Mouse (Mus musculus): ENCODE measurements around the gene Ssr1.

Ssr1 gene

DNA sequence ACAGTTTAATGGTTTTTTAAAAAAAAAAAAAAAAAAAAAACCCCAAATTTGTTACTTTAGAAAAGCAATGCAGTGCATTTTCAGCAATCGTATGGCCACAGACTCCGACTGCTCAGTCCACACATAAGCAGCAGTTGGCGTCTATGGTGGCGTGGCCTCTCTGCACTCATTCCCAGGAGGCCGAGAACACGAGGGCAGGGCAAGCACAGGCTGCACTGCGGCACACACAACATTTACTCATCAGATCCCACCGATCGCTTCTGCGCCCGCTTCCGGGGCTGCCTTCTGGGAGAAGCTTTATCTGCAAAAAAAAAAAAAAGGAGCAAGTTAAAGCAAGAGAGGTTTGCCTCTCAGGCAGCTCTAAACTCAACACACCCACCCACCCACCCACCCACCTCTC lies 14.5 kb downstream of the Ssr1 start:
- no peak for DNase-seq

DNA sequence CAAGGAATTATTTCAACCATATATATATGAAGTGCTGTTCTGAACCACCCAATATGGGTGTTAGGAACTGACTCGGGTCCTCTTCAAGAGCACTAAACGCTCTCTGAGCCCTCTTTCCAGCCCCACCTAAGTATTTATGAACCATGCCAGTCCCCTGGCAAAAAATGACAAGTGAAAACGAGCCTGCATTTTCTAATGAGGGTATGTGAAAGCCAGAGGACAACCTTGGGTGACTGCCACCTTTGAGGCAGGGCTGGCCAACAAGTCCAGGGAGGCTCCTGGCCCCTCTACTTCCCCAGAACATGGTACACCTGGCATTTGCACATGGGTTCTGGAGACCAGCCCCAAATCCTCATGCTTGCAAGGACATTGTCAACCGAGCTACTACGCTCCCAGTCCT lies 19.3 kb downstream of the Ssr1 start:
- no peak for DNase-seq

DNA sequence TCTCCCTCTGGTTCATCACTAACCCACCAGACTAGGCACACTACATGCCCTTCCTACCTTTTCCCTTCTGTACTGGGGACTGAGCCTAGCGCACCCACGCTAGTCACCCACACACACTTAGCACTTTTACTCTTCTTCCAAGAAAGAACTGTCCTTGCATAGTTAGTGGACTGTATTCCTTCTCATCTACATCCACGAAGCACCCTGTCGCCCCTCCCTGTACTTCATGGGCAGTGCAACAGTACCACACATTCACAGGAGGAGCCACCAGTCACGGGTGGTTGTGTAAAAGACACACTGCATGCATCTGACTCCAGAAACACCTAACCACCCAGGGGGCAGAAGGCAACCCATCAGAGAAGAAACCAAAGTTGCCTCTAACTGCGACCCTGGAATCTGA lies 20.0 kb downstream of the Ssr1 start:
- DNase-seq: no peak

DNA sequence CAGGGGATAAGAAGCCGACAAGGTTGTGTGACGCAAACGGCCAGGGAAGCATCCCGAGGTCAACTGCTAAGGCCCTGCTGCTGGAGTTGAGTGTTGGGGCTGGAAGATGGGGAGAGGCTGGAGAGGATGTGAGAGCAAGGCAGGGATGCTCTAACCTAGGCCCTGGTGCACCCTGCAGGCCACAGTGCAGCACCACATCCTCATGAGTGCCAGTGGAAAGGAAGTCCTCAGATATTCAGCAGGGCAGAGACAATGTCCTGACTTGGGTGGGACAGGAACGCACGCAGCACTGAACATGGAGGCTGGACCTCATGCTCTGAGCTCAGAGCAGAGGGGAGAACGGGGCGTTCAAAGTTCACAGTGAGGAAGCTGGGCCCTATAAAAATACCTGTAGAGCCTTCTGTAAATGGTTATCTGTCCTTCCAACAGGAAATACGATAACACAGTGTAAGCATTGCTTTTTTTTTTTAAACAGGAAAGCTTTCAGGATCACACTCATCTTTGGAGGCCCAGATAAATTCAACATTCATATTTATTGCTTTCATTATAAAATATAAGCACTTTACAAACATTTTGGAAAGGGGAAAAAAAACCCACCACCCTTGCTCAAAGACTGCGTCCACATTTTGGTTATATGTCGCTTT lies 23.0 kb downstream of the Ssr1 start:
- DNase-seq: no peak

DNA sequence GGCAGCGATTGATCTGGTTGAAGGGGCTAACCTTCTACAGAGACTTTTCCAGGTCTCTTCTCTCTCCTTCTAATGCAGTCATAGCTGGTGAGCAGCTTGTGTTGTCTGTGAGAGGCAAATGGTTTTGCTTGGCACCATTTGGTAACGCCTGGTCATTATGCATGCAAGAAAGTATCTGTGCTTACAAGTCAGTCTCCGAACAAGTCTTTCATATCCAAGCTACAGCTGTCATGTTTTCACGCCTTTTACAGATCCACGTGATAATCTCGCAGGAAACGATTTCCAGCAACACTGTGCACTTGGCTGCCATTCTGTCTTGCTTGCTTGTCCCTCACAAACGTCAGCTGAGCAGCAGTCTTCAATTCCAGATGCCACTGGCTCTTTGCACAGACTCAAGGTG lies 24.0 kb downstream of the Ssr1 start:
- no peak for DNase-seq

DNA sequence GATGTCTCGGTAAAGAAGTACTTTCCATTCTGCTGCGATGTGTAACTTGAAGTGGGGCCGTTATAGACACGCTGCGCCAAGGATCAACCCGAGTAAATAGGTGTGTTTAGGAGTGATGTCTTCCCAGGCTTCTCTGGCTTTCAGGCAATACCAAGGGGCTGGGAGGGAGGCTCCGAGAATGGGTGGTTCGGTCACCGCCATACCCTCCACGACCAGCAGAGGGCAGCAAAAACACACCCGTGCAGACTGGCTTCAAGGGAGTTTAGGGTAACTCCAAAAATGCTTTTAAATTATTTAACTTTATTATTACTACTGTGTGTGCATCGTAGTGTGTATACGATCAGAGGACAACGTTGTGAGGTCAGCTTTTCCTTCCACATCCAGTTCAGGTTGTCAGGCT lies 24.7 kb downstream of the Ssr1 start:
- peak; percentile 66 to 89 for DNase-seq

DNA sequence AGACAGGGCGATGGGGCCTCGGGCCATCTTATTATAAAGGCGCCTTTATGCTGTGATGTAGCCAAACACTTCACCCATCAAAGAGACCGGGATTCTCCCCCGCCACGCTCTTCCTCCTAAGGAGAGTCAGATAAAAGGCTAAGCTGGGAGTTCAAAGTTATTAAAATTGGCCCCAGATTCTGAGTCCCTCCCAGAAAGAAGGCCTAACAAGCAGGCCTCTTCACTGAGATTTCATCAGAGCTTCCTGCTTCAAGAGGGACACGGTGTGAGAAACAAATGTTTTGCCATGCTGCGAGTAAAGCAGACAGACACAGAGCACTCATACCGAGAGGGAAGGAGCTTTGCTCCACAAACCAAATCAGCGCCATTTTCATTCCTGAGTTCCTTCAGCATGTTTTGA lies 26.5 kb downstream of the Ssr1 start:
- no peak for DNase-seq

DNA sequence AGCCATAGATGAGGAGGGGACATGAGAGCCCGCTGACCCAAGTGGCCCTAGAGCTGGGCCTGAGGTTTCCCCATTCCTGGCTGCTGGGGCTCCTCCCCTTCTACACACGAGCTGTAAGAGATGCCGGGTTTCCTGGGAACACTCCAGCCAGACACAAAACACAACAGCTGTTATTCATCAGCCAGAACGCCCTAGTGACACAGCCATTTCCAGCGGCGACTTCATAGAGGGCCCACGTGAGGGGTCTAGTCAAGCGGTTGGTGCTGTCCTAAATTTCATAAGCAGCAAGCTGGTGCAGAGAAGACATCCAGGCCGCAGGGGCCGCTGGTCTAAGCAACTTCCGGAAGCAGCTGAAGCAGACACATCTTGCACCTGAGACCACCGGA lies 27.0 kb downstream of the Ssr1 start:
- DNase-seq: no peak

DNA sequence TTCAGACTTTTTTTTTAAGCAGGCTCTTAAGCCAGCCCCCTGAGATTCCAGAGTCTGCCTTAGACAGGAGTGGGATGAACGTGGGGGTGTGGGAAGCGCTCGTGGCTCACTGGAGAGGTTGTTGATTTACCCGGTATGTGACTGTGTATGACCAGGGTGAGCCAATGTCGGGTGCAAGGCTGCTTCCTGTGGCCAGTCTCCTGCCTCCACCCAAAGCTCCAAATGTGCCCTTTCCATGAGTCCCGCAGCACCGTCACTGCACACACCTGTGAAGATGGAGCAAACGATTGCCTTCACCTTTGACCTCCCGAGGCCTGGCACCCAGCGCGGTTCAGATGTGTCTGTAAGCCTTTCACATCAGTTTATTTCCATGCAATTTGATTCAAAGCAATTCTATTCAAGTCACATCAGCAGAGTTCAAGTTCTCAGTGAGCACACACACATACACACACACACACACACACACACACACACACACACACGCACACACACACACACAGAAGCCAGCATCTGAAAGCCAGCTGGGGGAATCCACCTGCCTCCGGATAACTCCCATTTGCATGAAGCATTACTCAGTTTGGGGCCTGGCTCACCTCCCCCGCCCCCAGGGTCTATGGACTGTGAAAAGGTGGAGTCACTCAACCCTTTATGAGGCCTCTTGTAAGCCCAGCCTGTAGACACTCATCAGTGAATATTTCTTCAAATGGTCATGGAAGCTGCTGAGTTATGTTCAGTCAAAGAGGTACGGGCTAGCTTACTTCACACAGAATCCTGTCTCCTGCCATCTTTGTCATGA lies 27.6 kb downstream of the Ssr1 start:
- no peak for DNase-seq

DNA sequence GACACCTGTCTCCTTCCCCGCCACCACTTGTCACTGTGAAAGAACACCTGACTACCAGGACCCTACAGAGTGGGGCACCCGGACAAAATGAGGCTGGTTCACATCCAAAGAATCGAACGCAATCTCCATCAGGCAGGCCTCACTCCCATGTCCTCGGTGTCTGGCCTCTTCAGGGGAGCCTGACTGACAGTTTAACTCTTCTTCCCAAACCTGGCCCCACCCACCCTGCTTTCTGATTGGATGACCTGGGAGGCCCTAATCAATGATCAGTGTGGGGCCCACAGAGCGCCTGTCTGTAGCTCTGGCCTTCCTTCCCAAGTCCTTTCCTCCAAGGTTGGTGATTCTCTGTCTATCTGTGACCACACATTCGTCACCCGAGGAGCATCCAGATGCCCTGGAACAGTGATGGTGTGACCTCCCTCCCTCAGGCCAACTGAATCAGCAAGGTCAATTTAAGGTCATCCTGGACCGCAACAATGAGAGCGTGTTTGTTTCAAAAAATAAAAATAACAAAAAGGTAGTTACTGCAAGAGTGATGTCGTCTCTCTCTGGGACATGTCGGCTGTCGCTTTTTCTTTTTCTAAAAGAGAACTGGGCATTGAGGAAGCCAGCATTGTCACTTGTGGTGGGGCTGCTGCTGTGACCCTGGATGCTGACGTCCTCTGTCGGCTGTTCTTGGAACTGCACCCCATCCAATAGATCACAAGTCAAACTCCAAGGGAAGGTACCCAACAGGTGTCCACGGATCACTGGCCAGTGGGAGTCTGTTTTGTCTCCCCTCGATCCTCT lies 28.7 kb downstream of the Ssr1 start:
- no peak for DNase-seq

DNA sequence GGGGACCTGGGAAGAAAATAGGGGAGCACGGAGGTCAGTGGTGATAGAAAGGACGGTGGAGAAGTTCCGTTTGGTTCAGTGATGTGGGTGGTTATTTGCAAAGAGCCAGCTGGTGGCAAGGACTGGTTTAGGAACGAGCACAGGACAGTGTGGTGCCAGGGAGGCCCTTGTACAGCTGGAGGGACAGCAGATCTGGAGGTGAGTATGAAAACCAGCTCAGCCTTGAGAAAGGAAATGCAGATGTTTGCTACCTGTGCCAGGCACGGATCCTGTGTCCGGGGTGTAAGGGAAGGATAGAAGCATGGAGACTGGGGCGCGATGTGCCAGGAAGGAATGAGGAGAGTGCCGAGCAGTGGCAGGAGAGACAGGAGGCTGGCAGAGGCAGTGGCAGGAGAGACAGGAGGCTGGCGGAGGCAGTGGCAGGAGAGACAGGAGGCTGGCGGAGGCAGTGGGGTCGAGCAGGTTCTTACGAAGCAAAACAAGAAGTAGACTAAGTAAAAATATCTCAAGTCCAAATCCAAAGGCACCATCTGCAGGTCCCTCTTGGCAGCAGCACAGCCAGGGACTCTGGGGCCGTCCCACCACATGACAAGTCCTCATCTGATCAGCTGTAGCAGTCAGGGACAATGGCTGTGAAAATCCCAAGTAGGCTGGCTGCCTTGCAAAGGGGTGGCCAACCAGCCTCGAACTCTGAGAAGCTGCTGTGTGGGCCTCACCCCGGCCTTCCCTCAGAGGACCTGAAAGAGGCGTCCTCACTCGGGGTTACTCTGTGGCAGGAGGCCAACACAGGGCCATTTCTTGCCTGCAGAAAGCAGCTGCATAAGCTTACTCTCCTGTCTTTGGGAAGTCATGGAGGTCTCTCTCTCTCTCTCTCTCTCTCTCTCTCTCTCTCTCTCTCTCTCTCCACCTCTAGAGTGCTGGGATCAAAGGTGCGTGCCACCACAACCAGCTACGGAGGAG lies 29.6 kb downstream of the Ssr1 start:
- no peak for DNase-seq

DNA sequence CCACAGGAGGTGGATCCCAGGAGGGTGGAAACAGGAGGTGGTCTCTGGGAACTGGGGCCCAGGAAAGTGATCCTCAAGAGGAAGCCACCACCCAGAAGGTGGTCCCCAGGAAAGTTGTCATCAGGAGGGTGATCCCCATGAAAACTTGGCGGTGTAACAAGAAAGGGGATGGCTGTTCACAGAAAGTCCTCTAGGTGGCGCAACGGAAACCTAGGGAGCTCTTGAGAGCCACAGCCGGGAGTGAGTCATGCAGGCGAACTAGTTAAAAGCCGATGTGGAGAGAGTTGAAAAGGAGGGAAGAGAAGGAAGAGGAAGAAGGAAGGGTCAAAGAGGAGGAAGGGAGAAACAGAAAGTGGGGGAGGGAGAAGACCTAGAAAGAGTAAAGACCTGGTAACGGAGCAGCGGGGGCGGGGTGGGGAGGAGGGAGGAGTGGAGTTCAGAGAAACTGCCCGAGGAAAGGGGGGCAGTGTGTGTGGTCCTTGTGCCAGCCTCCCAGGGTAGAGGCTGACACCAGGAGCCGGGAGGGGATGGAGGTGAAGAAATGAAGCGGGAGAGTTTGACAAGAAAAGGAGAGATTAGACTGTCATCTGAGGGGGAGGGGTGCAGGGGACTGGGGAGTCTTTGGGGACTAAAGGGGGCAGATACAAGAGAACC lies 30.5 kb downstream of the Ssr1 start:
- peak in 1 of 2 experiments; percentile 64 for DNase-seq

DNA sequence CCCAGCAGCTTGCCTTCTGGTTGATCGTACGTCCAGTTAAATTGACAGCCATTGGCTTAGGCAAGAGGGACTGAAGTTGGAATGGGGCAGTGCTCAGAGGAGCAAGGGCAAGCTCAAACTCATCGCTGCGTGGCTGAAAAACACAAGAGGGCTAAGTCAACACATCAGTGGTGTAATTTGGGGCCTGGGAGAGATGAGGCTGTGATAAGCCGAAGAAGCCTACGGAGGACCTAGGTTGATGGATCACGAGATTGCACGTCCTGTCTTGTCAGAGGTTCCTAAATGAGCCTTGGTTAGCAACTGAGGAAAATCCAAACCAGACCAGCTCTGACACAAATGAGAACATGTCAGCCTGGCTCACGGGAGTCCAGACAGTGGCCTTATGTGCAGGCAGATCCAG lies 31.5 kb downstream of the Ssr1 start:
- DNase-seq: no peak

DNA sequence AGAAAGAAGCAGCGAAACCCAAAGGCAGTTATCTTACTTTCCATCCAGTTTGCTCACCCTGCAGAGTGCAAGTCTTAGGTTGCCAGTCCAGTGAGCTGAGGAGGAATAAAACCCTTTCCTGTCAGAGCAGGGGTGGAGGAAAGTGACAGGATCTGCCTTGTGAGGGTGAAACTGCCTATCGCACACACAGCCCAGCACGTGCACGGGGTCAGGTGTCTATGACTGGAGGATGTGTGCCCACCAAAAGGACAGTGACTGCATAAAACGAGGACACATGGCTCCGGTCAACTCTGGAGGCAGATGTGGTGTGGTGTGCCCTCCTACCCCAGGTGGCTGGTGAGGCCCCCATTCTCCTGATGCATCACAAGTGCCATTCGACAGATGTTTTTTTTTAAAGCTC lies 34.1 kb downstream of the Ssr1 start:
- no peak for DNase-seq

DNA sequence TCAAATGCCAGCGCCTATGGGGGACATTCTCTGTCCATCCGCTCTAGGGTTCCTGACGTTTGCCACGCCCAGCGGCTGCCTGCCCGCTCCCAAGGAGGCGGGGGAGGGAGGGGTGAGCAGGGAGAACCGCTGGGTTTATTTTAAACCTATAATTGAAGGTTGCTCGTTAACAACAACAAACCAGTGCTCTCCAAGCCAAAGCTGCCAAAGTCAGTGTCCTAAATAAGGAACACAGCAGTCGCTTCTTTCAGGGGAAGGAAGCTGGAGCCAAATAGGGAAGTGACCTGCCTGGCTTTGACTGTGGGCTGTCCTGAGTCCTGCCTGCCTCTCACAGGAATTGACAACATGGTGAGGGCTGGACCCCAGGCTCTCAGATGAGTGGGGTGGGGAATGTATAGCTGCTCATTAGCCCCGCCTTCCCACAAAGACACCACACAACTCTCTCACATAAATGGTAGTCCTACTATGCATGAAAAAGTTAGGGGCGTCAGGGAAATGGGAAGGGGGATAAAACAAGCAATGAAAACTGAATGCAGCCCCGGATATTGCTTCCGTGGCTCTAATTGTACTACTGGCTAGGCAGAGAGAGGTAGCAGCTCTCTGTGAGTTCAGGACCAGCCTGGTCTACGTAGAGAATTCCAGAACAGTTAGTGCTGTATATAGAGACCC lies 34.6 kb downstream of the Ssr1 start:
- DNase-seq: no peak

DNA sequence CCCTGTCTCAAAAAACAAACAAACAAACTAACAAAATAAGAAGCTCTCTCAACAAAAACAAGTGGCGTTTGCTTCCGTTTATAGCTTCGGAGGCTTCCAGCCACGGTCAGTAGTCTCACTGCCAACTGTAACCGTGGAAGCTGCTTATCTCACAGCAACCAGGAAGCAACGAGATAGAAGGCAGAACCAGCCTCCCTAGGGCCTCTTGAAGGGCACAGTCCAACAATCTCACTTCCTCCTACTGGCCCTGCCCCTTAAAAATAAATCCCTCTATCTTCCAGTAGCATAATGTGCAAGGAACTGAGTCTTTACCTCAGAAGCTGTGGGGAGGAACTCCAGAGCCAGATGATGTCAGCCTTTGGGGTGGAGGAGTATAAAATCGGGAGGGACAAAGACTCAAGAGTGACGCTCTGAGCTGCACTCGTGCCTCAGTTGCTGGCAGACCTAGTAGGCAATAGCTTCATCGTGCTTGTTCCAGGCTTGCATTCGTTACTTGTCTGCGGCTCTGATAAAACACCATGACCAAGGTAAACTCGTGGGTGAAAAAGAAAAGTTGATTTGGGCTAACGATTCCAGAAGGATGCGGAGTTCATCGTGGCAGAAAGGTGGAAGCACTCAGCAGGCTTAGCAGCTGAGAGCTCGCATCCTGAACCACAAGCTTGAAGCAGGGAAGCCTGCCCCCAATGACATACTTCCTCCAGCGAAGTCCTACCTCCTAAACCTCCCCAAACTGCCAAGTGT lies 35.3 kb downstream of the Ssr1 start:
- no peak for DNase-seq

DNA sequence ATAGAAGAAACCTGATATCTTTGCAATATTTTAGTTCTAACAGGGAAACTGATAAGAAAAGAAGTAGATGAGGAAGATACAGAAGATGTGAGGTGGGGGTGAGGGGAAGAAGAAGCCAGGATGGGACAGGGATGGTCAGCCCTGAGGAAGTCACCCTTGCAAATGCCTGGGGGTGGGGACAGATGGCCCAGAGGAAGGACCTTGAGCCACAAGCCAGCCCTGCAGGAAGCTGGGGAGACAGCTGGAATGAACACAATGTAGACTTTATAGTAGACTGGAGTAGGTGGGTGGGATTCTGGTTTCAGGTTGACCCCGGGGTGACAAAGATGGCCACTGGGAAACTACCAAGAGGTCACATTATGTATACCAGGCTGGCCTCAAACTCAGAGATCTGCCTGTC lies 39.7 kb downstream of the Ssr1 start:
- no peak for DNase-seq

DNA sequence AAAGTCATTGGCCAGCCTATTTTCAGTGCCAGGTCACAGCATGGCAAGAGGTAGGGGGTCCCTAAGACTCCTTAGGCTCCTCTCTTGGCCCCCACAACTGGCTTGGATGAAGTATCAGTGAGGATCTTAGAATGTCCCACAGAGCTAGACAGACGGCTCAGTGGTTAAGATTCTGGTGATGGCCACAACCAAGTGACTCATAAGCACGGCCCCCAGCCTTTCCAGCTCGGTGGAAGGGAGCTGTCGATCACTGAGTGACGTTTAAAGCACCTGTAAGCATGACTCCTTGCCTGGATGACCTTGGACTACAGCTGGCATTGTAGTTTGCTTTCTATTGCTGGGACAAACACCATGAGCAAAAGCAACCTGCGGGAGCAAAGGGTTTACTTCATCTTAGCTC lies 41.0 kb downstream of the Ssr1 start:
- no peak for DNase-seq

DNA sequence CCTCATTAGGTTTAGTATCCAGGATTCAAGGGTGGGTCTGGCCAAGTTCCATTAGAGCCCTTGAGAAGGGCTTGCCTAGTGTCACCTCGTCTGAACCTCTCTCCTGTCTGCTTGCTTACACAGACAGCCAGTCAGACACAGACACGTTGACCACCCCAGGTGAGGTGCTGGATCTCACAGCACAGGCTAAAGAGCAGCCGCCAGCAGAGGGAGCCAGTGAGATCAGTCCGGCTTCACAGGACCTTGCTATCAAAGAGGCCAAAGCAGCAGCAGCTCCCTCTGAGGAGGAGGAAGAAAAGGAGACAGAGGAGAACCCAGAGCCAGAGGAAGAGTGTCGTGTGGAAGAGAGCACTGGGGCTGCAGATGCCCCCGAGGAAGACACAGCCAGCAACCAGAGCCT lies 47.3 kb downstream of the Ssr1 start:
- DNase-seq: peak; percentile 63 to 85

DNA sequence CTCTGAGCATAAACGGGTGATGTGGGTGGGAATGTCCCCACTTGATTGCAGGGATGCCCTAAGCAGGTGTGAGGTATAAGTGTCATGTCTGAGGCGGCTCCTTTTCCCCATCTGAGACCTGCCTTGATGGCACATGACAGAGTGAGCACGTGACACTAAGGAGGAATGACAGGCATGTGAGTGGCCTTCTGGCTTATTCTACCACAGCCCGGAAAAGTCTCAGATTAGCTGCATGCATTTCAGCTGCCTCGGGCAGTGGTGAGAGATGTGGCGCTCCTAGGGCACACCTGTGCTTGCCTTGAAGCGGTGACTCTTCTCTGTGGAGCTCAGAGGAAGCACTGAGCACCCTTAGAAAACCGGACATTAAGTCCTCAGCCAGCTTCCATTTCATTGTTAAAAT lies 48.6 kb downstream of the Ssr1 start:
- no peak for DNase-seq

DNA sequence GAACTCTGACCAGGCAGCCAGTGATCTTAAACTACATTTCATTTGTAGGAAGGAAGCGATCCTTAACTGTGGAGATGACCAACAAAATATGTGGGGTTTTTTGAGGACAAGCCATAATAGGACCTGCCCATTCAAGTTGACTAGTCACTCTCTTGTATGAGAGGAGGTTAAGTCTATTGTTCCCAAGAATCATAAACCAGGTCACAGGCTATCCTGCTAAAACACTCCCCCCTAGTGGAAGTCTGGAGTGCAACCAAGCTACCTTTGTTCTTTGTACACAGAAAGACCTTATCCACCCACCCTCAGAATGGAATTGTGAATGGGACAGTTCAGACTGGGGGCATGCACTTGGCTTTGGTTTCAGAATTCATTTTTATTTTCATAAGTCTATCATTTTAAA lies 49.7 kb downstream of the Ssr1 start:
- no peak for DNase-seq
